Mouse (Mus musculus) erythroblast, embryonic 14.5 days (primary cell): ENCODE data around the gene Tm4sf20. TPM values are rescaled to one million over a fixed set of nuclear protein-coding genes. Genes with fewer than 3 reads are reported as not detected.

Source experiments
- H3K27me3 ChIP-seq: 2 replicates; pipeline ENCODE4 v1.6.1; 2012; ENCODE audit warnings: inconsistent platforms; ENCODE audit not compliant: control insufficient read depth
- H3K36me3 ChIP-seq: 2 replicates; pipeline ENCODE4 v1.6.1; 2012; ENCODE audit warnings: mild to moderate bottlenecking, inconsistent platforms; ENCODE audit not compliant: control insufficient read depth
- H3K4me1 ChIP-seq: 2 replicates; pipeline ENCODE4 v1.6.1; 2012; ENCODE audit warnings: inconsistent platforms; ENCODE audit not compliant: control insufficient read depth
- H3K4me3 ChIP-seq: replicated peaks from 2 replicates; pipeline ENCODE3; 2012; ENCODE audit warnings: moderate library complexity, mild to moderate bottlenecking, inconsistent platforms
- H3K9me3 ChIP-seq: 2 replicates; pipeline ENCODE4 v1.6.1; 2012; ENCODE audit warnings: low read length, inconsistent platforms, mixed read lengths; ENCODE audit not compliant: control insufficient read depth
- GATA1 ChIP-seq: IDR thresholded peaks from 2 replicates; pipeline ENCODE4 v1.6.1; 2012; ENCODE audit warnings: low read length, inconsistent platforms, mixed read lengths
- TAL1 ChIP-seq: IDR thresholded peaks from 3 replicates; pipeline ENCODE4 v1.6.1; 2012; ENCODE audit warnings: low read length, inconsistent platforms, mixed read lengths
- polyA plus RNA-seq: library from polyadenylated mRNA; stranded (reverse); fragments of >175 nt; gene quantifications from 2 replicates; pipeline ENCODE4 v1.2.3, GENCODE M21; 2012

The Tm4sf20 gene
- polyA plus RNA-seq: not detected in 2 replicates

DNA sequence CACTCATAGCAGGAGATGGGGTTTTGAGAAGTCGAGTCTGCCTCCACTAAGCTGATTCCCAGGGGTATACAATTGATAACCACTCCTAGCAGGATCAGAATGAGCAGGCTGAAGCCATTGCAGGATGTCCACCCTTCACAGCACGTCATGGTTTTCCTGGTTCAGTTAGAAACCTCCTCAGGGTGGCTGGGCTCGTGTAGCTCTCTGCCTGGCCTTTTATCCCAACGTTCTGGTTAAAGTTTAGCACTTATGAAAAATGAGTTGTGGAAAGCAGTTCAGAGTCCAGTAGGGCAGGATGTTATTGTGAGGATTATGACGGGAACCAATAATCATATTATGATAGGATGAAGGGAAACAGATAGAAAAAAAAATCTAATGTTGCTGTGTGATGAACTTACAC, at the start of gene Tm4sf20:
Gene Tm4sf20 (minus strand): TSS at position 193 of the 400 bp plus-strand sequence.
- Histone ChIP-seq H3K9me3 (no peaks in the 10 kb centered on the region), H3K36me3 (no peaks in the 10 kb centered on the region), H3K4me3 (no peak within 1 kb of the TSS), H3K27me3 (no peaks in the 10 kb centered on the region), H3K4me1 (no peaks in the 10 kb centered on the region; the same call in 1 of the 2 replicates)
- TF ChIP-seq TAL1 (no peak), GATA1 (no peak)

GRCm38 (mm10) chr1:82815941-82816716, 47.9 kb upstream of the Tm4sf20 start:
- Histone ChIP-seq H3K9me3 (no peaks in the 10 kb centered on the region), H3K4me1 (peaks cover 95% of the 10 kb centered on the region), H3K27me3 (no peaks in the 10 kb centered on the region), H3K36me3 (peaks cover 5% of the 10 kb centered on the region), H3K4me3 (peak overlapping the region; percentile 57)
- TF ChIP-seq TAL1 (peak; percentile 93), GATA1 (peak; percentile 85)

- TF ChIP-seq GATA1: no peak
- no peak for TF ChIP-seq TAL1
- Histone ChIP-seq H3K36me3 (no peaks in the 10 kb centered on the region; the same call in 1 of the 2 replicates), H3K4me3 (no peak overlapping the region), H3K27me3 (no peaks in the 10 kb centered on the region), H3K4me1 (peaks cover 72% of the 10 kb centered on the region), H3K9me3 (no peaks in the 10 kb centered on the region)
Observed at GRCm38 (mm10) chr1:82811766-82812165, 43.5 kb upstream of the Tm4sf20 start.

- Histone ChIP-seq H3K4me1 (peaks cover 61% of the 10 kb centered on the region), H3K27me3 (no peaks in the 10 kb centered on the region), H3K36me3 (no peaks in the 10 kb centered on the region), H3K4me3 (no peak overlapping the region), H3K9me3 (no peaks in the 10 kb centered on the region)
- no peak for TF ChIP-seq GATA1
- TF ChIP-seq TAL1: no peak
Observed at GRCm38 (mm10) chr1:82808564-82808963, 40.3 kb upstream of the Tm4sf20 start.

DNA sequence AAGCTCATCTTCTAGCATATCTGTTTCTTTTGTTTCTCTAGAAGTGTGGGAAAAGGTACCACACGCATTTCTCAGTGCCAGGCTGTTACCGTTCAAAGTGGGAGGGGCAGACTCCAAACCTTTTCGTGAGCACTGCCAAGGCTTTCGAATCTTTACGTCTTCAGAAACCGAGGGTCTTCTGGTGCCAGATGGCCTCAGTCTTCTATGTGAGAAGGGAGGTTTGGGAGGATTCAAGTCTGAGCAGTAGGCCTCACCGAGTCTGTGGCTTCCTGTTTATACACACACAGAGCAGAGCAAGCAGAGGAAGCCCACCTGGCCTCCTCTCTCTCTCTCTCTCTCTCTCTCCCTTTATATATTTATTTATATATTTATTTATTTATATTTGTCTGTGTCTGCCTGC, 38.9 kb upstream of the Tm4sf20 start:
- peaks cover 49% of the 10 kb centered on the region for H3K4me1 ChIP-seq
- TF ChIP-seq GATA1: no peak
- TF ChIP-seq TAL1: no peak
- no peaks in the 10 kb centered on the region for H3K36me3 ChIP-seq
- peaks cover under 1% of the 10 kb centered on the region; the same call in 1 of the 2 replicates for H3K27me3 ChIP-seq
- H3K9me3 ChIP-seq: no peaks in the 10 kb centered on the region
- H3K4me3 ChIP-seq: no peak overlapping the region

DNA sequence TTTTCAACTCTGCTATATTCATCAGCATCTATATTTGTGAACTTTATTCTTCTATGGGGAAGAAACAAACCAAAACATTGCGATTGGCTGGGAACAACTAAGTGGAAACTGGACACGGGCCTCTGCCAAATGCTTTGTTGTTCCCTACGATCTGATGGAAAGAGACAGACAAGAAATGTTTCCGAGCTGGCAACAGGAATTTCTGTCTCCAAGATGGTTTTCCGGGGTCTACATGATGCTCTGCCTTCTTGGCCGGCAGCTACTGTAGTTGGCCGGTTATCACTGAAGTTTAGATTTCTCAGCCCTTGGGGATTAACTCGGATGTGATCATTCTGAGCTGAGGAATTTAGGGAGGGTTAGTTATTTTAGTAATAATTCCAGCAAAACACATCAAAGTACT, 38.1 kb upstream of the Tm4sf20 start:
- peaks cover 8% of the 10 kb centered on the region for H3K27me3 ChIP-seq
- H3K4me1 ChIP-seq: peaks cover 42% of the 10 kb centered on the region
- TF ChIP-seq TAL1: no peak
- no peaks in the 10 kb centered on the region for H3K9me3 ChIP-seq
- H3K4me3 ChIP-seq: no peak overlapping the region
- H3K36me3 ChIP-seq: no peaks in the 10 kb centered on the region

GRCm38 (mm10) chr1:82804059-82804458, 35.8 kb upstream of the Tm4sf20 start:
- TF ChIP-seq TAL1: no peak
- no peak for TF ChIP-seq GATA1
- H3K4me1 ChIP-seq: peaks cover 26% of the 10 kb centered on the region
- H3K4me3 ChIP-seq: no peak overlapping the region
- no peaks in the 10 kb centered on the region for H3K36me3 ChIP-seq
- H3K9me3 ChIP-seq: no peaks in the 10 kb centered on the region
- peaks cover 26% of the 10 kb centered on the region for H3K27me3 ChIP-seq

DNA sequence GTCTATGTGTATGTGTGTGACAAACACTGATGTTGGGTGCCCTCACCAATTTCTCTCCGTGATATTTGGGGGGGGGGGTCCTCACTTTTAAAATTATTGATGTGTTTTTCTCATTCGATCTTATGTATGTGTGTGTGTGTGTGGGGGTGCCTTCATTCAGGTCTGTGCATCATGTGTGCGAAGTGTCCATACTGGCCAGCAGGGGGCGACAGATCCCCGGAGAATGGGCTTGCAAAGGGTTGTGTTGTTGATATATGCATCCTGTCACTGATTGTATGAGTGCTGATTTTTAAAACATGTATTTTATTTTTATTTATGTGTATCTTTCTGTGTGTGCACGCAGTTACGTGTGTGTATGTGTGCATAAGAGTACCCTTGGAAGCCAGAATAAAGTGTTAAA, 35.3 kb upstream of the Tm4sf20 start:
- Histone ChIP-seq H3K36me3 (no peaks in the 10 kb centered on the region), H3K9me3 (no peaks in the 10 kb centered on the region), H3K4me3 (no peak overlapping the region), H3K27me3 (peaks cover 29% of the 10 kb centered on the region), H3K4me1 (peaks cover 21% of the 10 kb centered on the region)
- TF ChIP-seq TAL1 (no peak), GATA1 (no peak)

DNA sequence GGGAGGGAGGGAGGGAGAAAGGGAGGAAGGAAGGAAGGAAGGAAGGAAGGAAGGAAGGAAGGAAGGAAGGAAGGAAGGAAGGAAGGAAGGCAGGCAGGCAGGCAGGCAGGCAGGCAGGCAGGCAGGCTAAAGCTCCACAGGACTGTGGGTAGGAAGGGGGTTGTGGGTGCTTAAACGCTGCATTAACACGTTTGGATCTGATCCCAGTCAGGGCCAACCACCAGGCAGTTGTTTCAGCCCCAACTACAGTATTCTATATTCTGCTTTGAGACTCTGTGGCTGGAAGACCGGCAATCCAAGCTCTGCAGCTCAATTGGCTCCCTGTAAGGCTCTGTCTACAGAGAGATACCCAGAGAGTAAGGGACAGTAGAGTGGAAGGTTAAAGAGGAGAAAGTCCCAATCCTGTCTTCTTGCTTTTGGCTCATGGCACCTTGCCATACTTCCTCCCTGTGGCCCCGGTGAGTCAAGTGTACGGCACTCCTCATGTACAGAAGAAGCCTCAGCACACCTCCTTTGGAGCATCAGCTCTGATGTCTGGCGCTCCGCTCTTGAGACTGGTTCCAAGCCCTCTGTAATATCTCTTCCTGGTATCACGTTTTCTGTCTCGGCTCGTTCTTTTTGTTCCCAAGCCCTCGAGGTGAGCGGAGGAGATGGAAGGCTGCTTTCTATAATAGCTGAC, 33.0 kb upstream of the Tm4sf20 start:
- TF ChIP-seq TAL1 (no peak), GATA1 (no peak)
- H3K4me1 ChIP-seq: peaks cover 34% of the 10 kb centered on the region
- H3K36me3 ChIP-seq: no peaks in the 10 kb centered on the region
- H3K27me3 ChIP-seq: peaks cover 33% of the 10 kb centered on the region
- no peak overlapping the region for H3K4me3 ChIP-seq
- H3K9me3 ChIP-seq: no peaks in the 10 kb centered on the region
